Mouse (Mus musculus) C2C12 (cell line): ENCODE data around the gene Ptprt.

ENCODE experiments used
- CEBPB ChIP-seq: IDR thresholded peaks from one replicate; pipeline ENCODE4 v1.6.1; 2011; ENCODE audit warnings: low read depth, mild to moderate bottlenecking, control low read depth, moderate library complexity
- CTCF ChIP-seq: IDR thresholded peaks from one replicate; pipeline ENCODE4 v1.5.1; 2011; ENCODE audit not compliant: control insufficient read depth, insufficient read depth, insufficient read length
- FOSL1 ChIP-seq: IDR thresholded peaks from one replicate; pipeline ENCODE4 v1.8.0; 2011; ENCODE audit warnings: mild to moderate bottlenecking, low read length; ENCODE audit not compliant: poor library complexity, insufficient read depth, severe bottlenecking
- MAX ChIP-seq: IDR thresholded peaks from one replicate; pipeline ENCODE4 v1.6.1; 2011; ENCODE audit warnings: mild to moderate bottlenecking, control low read depth
- MYOD1 ChIP-seq: IDR thresholded peaks from one replicate; pipeline ENCODE4 v1.6.1; 2011; ENCODE audit warnings: low read depth; ENCODE audit not compliant: control insufficient read depth, insufficient read length
- USF1 ChIP-seq: IDR thresholded peaks from one replicate; pipeline ENCODE4 v1.6.1; 2011; ENCODE audit warnings: low read depth, mild to moderate bottlenecking, control low read depth, moderate library complexity

- TF ChIP-seq CTCF (no peak), MYOD1 (no peak), USF1 (no peak), CEBPB (no peak), FOSL1 (no peak), MAX (no peak)
Observed at GRCm38 (mm10) chr2:161882580-161882979, 778.4 kb downstream of the Ptprt start.
